Mouse (Mus musculus) megakaryocyte-erythroid progenitor cell, adult 5-6 weeks (primary cell): ENCODE measurements at regions not wholly inside any gene's neighbourhood (a gene's known extent, or its start where the extent isn't known, plus 50 kb on each side); places are given as distances from the start of the nearest gene placed in this dataset.

Experiments used
- ATAC-seq: replicated peaks from 2 replicates; pipeline ENCODE4 v1.8.0; 2016; ENCODE audit warnings: mild to moderate bottlenecking, inconsistent platforms; ENCODE audit not compliant: severe bottlenecking, poor library complexity, low FRiP score, low TSS enrichment

- ATAC-seq = no peak
Measured at GRCm38 (mm10) chr2:48402813-48403212, 411.1 kb upstream of the Acvr2a start.

GRCm38 (mm10) chr2:48404460-48404859 lies 409.4 kb upstream of the Acvr2a start:
- ATAC-seq = no peak

- ATAC-seq = no peak
Measured at GRCm38 (mm10) chr2:48407876-48408275, 406.0 kb upstream of the Acvr2a start.

- no peak for ATAC-seq
Measured at GRCm38 (mm10) chr2:48409876-48410275, 404.0 kb upstream of the Acvr2a start.

GRCm38 (mm10) chr2:48411392-48411791 lies 402.5 kb upstream of the Acvr2a start:
- ATAC-seq = no peak

- ATAC-seq = no peak
Measured at GRCm38 (mm10) chr2:48412683-48413440, 401.0 kb upstream of the Acvr2a start.

GRCm38 (mm10) chr2:48414596-48415481 lies 399.1 kb upstream of the Acvr2a start:
- no peak for ATAC-seq

GRCm38 (mm10) chr2:48416207-48416750 lies 397.6 kb upstream of the Acvr2a start:
- no peak for ATAC-seq

- no peak for ATAC-seq
Measured at GRCm38 (mm10) chr2:48417000-48417596, 396.8 kb upstream of the Acvr2a start.

GRCm38 (mm10) chr2:48420791-48421190 lies 393.1 kb upstream of the Acvr2a start:
- no peak for ATAC-seq

GRCm38 (mm10) chr2:48423861-48424442 lies 390.0 kb upstream of the Acvr2a start:
- ATAC-seq = no peak

- no peak for ATAC-seq
Measured at GRCm38 (mm10) chr2:48424562-48424961, 389.3 kb upstream of the Acvr2a start.

- no peak for ATAC-seq
Measured at GRCm38 (mm10) chr2:48425200-48426090, 388.5 kb upstream of the Acvr2a start.

GRCm38 (mm10) chr2:48432545-48432944 lies 381.4 kb upstream of the Acvr2a start:
- no peak for ATAC-seq

- no peak for ATAC-seq
Measured at GRCm38 (mm10) chr2:48441296-48441990, 372.5 kb upstream of the Acvr2a start.

GRCm38 (mm10) chr2:48441991-48442544 lies 371.8 kb upstream of the Acvr2a start:
- ATAC-seq = no peak

- no peak for ATAC-seq
Measured at GRCm38 (mm10) chr2:48445898-48446604, 367.9 kb upstream of the Acvr2a start.
